Mouse (Mus musculus): ENCODE results near the gene Wdhd1. TPM values are rescaled to one million over a fixed set of nuclear protein-coding genes. Genes with fewer than 3 reads are reported as not detected.

Wdhd1 gene
- polyA plus RNA-seq, 1 experiment from 2014 or later, result 22.9 TPM

GRCm38 (mm10) chr14:47193506-47193905, 83.2 kb downstream of the Wdhd1 start:
- 75% methylated on average over 6 of the region's 6 CpGs for WGBS
- Histone ChIP-seq H3K4me3 (no peak overlapping the region), H3K9me3 (replicated peaks) (no peaks in the 10 kb centered on the region), H3K36me3 (no peaks in the 10 kb centered on the region), H3K4me2 (no peak overlapping the region), H3K4me1 (replicated peaks) (peaks cover under 1% of the 10 kb centered on the region), H3K27me3 (replicated peaks) (no peaks in the 10 kb centered on the region), H3K9ac (no peak overlapping the region), H3K27ac (ENCODE audit: poor library complexity, severe bottlenecking) (no peak overlapping the region)
- no peak for ATAC-seq (ENCODE audit: insufficient number of reproducible peaks, low FRiP score)

- H3K36me3 ChIP-seq, result no peaks in the 10 kb centered on the region
- WGBS, result 48% methylated on average over 5 of the region's 5 CpGs
- H3K4me2 ChIP-seq, result no peak overlapping the region
- H3K9me3 ChIP-seq (replicated peaks), result no peaks in the 10 kb centered on the region
- no peak for ATAC-seq (ENCODE audit: insufficient number of reproducible peaks, low FRiP score)
- H3K9ac ChIP-seq, result no peak overlapping the region
- no peak overlapping the region for H3K4me3 ChIP-seq
- no peak overlapping the region for H3K27ac ChIP-seq (ENCODE audit: poor library complexity, severe bottlenecking)
- H3K27me3 ChIP-seq (replicated peaks), result no peaks in the 10 kb centered on the region
- H3K4me1 ChIP-seq (replicated peaks), result peaks cover 7% of the 10 kb centered on the region
Observed at GRCm38 (mm10) chr14:47191861-47192260, 84.8 kb downstream of the Wdhd1 start.

Other genes starting within 250 kb of the Wdhd1 start
- 6.8 TPM in 2 replicates for gene Gch1, start 87.4 kb downstream of the Wdhd1 start, polyA plus RNA-seq (2016; fragmentation: Nextera tagmentation; extraction: Ambion mirVana)
- gene Socs4, start 74 bp upstream of the Wdhd1 start, polyA plus RNA-seq (2016; fragmentation: Nextera tagmentation; extraction: Ambion mirVana), result 2.4 and 3.0 TPM in 2 replicates
- 69.0 and 71.7 TPM in 2 replicates for gene Mapk1ip1l, start 21.4 kb upstream of the Wdhd1 start, polyA plus RNA-seq (2016; fragmentation: Nextera tagmentation; extraction: Ambion mirVana)
- 1.7 and 1.9 TPM in 2 replicates for gene Lgals3, start 90.9 kb upstream of the Wdhd1 start, polyA plus RNA-seq (2016; fragmentation: Nextera tagmentation; extraction: Ambion mirVana)
- 45.7 and 51.8 TPM in 2 replicates for gene Dlgap5, start 141.6 kb upstream of the Wdhd1 start, polyA plus RNA-seq (2016; fragmentation: Nextera tagmentation; extraction: Ambion mirVana)
- gene Fbxo34, start 173.6 kb upstream of the Wdhd1 start, polyA plus RNA-seq (2016; fragmentation: Nextera tagmentation; extraction: Ambion mirVana), result 24.0 and 24.8 TPM in 2 replicates